Mouse (Mus musculus) thymus, postnatal 4 days (tissue): ENCODE data around the gene Baiap3.
A peak's percentile ranks its signal among the peaks of the same experiment; 100 is the strongest.
"Not testable (repeated sequence)": the region's sequence is repeated elsewhere in the genome, so short reads cannot be mapped to it uniquely, and the experiment has no call there.

Source experiments
- DNase-seq: peaks from one replicate; pipeline ENCODE4 v3.0.0; 2021

Gene Baiap3

DNA sequence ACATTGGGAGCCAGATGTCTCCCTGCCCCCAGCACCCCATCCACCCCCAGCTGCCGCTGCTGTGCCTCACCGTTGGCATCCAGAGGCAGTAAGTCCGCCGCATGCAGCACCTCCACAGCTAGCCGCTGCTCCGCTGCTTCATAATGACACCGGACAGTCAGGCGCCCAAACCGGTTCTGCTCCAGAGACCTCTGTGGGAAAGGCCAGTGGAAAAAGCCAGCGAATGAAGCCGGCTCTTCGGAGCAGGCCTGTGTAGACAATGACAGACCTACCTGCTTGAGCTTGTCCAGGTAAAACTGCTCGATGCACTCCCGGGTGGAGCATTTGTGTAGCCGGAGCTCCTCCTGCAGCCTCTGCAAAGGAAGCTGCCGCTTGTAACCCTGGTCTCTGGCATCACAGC is 11.9 kb downstream of the Baiap3 start:
- no peak for DNase-seq

DNA sequence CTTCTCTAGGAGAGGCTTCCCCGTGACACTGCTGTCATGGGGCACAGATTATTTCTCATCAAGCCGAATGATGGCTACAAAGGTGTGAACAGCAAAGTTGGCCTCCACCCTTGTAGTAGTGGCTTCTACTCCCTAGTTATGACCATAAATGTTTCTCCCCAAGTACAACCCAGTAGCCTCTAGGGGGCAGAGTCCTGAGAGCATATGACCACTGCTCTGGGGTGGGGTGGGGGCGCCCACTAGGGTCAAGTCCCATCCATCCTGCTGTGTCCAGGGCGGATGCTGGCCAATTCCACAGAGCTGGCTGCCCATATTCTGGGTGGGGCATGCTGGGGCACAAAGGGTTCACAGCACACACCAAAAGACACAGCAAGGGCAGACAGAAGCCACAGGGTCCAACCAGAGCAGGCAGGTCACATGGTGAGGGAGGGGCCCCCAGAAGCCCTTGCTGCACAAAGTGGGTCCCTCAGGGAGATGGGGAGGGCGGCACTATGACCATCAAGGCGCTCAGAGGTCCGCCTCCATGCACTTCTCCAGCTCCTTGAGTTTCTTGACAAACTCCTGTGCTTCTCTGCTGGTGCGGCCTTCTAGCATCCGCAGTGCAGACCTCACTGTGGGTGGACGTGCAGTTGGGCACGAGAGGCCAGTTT is 12.9 kb downstream of the Baiap3 start:
- DNase-seq = no peak

DNA sequence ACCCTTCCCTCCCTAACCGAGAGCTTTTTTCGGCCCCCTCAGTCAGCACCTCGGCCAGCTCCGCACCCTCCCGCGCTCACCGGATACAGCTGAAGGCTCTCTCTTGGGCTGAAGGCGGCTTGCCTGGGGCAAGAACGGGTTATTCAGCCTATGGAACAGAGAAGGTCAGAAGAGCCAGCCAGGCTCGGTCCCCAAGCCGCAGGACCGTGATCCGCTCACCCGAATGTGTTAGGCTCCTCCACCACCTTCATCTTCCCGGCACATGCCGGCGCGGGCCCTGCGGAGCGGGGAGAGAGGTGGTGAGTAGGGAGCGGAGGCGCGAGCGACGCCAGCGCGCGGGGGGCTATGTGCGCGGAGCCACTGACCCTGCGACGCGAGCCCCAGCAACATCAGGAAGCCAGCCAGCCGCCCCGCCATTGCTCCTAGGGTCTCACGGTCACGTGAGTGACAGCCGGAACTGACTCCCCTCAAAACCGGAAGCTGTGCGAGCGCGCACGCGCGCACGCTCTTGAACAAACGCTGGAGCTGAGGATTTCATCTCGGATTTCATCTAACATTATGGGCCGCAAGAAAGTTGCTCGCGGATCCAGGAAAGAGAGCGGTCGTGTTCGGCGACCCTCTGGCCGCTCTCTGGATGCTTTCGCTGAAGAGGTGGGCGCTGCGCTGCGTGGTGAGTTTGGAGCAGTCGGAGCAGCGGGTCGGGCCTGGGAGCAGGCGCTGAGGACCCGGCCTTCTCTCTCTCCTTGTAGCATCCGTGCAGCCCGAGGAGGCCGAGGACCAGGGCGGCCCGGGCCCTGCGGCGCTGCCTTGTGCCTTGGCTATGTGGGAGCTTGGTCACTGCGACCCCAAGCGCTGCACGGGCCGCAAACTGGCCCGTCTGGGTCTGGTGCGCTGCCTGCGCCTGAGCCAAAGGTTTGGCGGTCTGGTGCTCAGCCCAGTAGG is 16.2 kb downstream of the Baiap3 start, which contains the start of the genes Gnptg and Tsr3:
Gene Gnptg (minus strand): TSS at position 430 of the 942 bp plus-strand sequence.
Gene Tsr3 (plus strand): TSS at position 476 of the 942 bp plus-strand sequence.
- peak; percentile 91 for DNase-seq

DNA sequence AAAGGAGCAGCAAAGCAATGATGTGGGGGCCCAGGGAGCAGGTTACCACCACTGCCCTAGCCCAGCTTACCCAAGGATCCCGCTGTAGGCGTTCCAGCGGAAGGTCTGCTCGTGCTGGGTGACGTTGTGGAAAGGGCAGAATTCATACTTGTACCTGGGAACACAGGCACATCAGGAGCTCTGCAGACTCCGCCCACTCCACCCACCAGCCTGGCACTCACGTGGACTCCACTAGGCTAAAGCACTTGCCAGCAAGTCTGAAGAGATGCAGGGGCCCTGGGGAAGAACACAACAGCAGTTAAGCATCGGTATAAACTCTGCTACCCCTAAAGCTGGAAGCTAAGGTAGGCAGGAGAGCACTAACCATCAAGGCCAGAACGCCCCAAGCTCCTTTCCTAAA is 20.5 kb downstream of the Baiap3 start:
- no peak for DNase-seq

DNA sequence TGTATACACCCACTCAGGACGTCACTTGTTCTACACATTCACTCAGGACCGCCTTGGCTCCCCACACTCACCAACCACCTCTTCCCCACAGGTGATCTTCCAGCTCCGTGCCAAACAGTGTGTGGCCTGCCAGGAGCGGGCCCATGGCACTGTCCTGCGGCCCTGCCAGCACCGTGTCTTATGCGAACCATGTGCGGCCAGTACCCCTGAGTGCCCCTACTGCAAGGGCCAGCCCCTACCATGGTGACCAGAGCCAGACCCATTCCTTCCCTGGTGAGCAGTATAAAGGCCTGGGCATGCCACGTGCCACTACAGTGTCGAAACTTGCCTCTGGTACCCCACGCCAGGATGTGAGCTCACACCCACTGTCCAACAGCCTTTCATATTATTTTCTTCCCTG is 24.5 kb downstream of the Baiap3 start:
- not testable (repeated sequence) for DNase-seq

DNA sequence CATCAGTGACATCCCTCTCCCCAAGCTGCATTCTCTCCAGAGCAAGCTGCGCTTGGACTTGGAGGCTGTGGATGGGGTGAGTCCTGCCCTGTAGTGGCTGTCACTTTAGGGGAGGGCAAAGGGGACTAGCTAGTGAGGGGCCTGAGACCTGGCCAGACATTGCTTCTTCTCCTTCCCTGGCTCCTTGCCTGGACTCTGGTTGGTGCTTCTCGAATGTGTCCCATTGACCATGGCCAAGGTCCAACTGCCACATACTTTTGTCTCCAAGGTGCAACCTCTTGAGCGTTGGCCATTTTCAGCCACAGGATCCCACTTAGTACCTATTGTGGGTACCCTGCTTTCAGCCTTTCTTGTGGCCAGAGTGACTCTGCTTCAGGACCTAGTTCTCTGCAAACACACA is 25.5 kb downstream of the Baiap3 start:
- no peak for DNase-seq

DNA sequence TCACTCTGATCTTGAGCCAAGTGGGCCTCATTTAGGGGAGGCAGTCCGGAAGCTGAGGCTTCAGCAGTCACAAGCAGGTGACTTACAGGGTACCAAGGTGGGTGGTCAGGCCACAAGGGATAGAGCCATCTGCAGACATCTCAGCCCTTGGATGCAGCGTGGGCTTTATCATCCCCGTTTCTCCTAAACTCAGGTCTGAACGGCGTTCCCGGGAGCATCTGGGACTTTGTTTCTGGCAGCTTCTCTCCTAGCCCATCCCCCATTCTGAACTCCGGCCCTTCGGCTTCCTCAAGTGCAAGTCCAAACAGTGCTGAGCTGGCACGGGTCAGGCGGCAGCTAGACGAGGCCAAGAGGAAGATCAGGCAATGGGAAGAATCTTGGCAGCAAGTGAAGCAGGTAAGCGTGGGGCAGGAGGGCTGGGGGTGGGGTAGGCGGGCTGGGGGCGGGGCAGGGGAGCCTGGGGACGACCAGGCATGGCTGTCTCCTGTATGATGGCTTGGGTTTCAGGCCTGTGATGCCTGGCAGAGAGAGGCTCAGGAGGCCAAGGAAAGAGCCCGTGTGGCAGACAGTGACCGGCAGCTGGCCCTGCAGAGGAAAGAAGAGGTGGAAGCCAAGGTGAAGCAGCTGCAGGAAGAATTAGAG is 26.0 kb downstream of the Baiap3 start:
- DNase-seq = peak; percentile 9

DNA sequence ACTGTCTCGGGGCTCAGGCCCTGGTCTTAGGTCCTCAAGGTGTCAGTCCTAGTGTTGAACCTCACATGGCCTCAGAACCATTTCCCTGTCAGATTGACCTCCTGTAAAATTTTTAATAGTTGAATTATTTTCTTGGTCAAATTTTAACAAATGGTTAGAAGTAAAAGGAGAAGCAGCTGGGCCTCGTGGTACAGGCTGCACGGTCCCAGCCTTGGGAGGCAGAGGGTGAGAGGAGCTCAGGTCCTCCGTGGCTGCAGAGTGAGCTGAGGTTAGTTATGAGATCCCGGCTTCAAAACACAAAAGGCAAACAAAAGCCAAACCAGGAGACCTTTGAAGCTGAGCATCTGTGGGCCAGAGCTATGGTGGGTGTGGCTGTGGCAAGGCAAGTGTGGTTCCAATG is 28.2 kb downstream of the Baiap3 start:
- DNase-seq = no peak

DNA sequence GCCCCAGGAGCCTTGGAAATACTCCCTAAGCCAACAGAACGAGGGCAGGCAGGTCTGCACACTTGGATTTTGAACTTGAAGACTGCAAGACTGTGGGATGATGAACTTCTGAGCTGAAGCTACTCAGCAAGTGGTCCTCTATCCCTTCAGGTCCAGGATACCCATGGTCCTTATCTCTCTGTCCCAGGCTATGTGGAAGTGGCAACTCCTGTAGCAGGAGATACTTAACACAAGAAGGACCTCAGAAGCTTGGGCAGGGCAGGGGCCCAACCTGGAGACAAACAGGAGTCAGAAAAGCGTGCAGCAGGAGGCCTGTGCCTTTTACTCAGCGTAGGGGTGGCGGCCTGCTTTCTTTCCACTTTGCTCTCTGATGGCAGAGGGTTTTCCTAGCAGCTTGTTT is 30.5 kb downstream of the Baiap3 start:
- DNase-seq = no peak

DNA sequence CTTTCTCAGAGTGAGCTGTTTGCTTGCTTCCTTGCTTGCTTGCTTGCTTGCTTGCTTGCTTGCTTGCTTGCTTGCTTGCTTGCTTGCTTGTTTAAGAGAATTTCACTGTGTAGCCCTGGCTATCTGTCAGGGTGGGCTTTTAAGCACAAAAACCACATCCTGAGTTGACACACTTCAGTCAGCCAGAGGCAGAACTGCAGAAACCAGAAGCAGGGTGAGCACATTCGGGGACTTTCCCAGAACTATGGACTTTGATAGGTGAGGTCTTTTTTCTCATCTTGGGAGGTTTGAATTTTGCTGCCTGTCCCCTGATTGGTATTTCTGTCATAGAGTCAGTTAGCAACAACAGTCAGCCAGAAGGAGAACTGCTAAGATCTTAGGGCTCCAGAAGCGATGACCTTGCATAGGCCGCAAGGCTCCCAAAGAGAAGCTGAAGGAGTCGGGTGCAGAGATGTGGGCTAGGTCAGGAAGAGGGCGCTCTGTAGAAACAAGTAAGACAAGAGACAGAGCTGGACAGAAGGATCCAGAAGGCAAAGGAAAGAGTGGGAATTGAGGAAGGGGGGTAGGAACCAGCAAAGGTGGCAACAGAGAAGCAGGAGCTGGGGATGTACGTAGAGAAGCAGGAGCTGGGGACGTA is 31.5 kb downstream of the Baiap3 start:
- peak; percentile 56 for DNase-seq

DNA sequence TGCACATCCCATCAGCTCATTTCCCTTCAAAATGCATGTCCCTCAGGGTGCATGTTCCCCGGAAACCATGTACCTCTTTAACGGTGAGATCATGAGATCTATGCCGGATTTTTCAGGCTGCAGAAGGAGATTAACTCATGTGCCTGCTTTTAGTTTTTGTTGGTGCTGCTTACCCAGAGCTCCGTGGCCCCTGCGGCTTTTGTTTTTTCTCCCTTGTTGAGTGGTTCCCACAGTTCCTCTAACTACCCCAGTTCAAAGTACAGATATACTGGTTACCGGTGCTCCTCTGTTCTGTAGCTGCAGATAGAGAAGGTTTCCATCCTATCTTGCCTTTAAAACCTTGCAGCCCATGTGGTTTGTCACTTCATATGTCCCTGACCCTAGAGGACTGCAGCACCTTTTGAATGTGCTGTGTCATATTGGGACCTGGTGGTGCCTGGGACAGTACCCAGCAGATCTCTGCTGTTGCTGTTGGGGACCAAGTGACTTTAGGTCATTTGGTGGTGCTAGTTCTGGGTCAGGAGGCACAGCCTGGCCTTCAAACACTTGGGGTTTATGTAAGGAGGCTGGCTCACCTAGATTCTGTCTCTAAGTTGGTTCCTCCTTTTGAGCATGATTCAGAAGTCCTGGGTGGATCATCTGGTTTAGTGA is 33.1 kb downstream of the Baiap3 start:
- DNase-seq = no peak

DNA sequence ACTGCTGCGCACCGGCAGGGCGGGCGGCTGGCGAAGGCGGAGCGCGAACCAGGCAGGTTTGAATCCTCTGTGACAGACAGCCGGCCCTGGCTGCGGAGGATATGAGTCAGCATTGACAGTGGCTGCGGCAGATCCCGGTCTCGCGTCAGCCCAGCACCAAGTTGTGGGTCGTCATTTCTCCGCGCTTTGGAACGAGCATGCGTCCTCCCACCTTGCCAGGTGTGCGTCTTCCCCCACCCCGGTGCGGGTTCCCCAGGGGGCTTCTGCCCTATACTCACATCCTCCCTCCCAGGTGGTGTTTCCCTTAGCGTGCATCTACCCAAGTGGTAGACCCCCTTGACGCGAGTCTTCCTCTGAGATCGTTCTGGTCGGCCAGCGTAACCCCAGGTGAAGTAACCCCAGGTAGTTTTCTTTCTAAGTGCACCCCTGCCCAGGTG is 33.6 kb downstream of the Baiap3 start:
- peak; percentile 64 for DNase-seq

DNA sequence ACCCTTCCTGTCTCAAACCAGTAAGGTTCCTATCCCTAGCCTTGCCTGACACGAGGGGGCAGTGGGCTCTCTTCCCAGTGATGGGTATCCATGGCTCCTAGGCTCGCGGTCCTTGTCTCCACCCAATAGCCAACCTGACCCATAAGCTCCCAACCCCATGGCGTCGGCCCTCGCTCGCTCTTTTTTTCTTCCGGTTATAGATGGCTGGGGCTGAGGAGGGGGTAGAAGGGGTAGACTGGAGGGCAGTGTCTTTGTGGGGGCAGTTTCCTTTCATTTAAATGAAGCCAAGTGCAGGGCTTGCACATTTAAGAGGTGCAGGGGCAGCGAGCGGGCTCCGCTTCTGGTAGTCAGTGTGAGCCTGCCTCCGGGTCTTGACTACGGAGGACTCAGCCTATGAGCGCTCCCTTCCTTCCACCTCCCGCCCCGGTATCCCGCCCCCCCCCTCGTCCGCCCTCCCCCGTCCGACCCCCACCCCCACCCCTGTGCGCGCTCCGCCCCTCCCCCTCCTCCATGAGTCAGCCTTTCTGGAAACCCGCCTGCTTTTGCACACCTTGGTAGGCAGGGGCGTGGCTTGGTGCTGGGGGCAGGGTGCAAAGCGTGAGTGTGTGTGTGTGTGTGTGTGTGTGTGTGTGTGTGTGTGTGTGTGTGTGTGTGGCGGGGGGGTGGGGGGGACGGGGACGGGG is 34.2 kb downstream of the Baiap3 start:
- peak; percentile 90 for DNase-seq

DNA sequence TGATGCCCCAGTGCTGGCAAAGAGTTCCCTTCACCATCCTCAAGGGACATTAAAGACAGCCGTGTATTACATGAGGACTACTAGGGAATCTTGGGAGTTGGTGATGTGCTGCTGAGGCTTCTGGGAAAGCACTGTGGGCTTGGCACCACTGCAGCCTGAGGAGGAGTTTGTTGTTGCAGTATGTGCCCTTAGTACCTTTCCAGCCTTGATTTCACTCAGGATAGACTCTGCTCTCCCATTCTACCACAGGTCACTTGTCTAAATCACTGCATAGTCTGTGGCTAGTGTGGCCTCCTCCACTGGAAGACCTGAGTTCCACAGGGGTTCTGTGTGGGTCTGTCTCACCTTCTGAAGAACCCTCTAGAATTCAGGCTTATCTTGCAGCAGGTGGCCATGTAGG is 35.4 kb downstream of the Baiap3 start:
- DNase-seq = no peak

DNA sequence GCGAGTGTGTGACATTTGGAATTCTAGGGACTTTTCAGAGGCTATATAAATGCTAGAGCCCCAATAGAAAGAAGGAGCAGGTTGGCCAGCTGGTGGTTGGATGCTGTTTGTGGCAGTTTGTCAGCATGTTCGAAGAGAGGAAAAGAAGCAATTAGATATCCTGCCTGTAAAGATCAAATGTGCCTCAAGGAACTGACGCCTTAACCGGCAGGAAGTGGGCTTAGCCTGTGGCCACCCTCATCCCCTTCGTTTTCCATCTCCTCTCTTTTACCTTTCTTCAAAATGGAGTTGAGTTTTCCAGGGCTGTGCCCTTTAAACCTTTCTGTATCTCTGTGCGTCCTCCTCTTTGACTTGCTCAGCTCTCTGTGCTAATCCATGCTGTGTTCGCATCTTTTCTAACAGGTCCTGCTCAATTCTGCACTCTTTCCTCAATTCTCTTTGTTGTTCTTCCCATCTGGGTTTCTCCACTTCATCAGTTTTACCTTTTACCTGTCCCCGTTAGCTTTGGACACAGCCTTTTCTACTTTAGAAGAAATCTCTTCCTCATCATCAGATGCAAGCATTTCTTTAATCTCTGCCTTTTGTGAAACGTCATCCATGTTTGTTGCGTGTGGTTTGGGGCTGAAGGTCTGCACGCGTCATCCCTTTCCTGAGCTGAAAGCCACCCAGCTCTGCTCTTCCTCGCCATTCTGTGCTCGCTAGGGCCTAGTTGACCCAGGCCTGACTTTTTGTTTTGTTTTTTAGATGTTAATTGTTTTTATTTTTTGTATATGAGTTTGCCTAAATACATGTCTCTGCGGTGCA is 36.5 kb downstream of the Baiap3 start:
- DNase-seq = peak; percentile 40

DNA sequence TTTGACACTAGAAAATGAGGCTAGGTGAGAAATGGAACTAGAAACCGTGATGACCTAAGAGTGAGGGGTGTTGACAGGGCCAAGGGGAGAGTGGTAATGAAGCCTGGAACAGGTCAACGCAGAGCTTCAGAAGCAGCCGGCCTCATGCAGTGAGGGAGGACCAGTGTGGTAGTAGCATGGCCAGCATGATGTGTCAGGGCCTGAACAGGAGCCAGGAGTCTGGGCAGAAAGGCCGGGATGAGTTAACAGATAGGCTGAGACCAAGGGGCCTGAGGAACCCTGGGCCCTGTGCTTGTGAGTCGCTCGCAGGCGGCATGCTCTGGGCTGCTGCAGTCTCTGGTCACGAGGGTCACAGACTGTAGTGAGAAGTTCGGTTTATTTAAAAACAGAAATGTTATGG is 37.2 kb downstream of the Baiap3 start:
- DNase-seq = no peak

DNA sequence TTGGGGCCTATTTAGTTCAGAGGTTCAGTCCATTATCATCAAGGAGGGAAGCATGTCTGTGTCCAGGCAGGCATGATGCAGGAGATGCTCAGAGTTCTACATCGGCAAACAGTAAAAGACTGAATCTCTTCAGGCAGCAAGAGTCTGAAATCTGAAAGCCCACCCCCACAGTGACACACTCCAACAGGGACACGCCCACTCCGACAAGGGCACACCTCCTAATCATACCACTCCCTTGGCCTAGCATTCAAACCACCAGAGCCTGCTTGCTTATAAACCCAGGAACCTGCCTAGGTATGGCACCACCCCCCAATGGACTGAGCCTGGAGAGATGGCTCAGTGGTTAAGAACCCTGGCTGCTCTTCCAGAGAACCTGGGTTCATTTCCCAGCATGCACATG is 40.7 kb downstream of the Baiap3 start:
- DNase-seq = no peak

DNA sequence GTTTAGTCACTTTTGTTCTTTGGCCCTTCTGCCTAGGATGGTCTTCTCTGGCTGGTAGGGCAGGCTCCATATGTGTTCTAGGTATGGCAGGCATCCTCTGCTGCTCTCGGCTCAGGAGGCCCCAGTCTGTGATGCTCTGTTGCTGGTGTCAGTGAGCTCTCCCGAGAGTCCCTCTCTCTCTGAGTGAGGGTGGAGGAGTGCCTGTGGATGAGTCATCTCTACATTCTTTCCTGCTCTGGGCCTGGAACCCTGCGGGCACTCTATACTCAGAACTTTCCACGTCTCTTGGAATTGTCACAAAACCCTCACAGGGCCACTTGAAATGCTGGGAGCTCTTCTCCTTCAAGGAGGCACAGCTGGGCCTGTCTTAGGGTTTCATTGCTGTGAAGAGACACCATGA is 44.5 kb downstream of the Baiap3 start:
- no peak for DNase-seq

DNA sequence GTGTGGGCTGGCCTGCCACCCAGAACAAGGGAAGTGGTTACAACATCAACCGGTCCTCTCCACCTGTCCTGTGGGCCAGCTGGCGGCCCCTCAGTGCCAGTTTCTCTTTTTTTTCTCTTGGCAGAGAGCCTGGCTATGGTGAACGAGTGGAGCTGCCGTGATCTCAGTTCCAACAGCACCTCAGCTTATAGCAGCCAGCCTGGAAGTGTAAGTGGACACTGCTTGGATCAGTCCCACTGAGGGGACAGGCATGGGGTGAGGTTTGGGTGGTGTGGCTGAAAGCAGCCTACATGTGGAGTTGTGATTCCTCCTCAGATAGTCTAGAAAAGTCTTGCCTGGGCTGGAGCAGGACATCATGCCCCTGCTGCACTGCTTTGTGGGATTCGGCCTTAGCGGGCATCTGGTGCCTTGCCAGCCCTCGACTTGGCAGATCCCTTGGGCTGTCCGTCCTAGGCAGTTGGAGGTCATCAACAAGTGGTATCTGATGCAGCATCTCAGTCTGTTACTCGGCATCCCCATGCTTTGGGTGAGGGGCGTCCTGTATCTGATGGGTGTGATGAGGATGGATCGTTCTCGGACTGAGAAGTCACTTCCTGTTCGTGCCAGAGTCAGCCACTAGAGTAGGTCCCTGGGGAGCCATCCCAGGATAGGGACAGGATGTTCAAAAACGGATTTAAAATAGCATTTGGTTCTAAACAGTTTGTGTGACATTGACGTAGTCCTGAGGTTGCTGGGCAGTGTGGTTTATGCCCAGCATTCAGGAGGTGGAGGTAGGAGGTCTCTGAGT is 45.3 kb downstream of the Baiap3 start:
- DNase-seq = no peak

DNA sequence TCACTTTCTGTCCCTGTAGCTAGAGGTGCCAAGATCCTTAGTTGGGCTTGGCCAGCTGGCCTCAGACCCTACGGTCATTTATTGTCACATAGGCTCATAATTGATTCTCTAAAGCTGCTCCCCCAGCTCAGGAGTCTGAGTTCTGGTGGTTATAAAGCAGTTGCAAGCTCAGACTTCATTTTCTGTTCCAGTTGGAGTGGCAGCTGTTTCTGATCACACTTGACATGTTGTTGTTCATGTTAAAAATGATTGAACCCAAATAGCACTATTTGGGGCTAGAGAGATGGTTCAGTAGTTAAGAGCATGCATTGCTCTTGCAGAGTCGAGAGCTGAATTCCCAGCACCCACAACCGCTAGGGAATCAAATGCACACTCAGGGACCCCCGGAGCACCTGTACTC is 46.2 kb downstream of the Baiap3 start:
- no peak for DNase-seq
